Mouse (Mus musculus): ENCODE results near the gene Vamp1. TPM values are rescaled to one million over a fixed set of nuclear protein-coding genes. Genes with fewer than 3 reads are reported as not detected.

The Vamp1 gene
- polyA plus RNA-seq, 1 experiment = 169 TPM

DNA sequence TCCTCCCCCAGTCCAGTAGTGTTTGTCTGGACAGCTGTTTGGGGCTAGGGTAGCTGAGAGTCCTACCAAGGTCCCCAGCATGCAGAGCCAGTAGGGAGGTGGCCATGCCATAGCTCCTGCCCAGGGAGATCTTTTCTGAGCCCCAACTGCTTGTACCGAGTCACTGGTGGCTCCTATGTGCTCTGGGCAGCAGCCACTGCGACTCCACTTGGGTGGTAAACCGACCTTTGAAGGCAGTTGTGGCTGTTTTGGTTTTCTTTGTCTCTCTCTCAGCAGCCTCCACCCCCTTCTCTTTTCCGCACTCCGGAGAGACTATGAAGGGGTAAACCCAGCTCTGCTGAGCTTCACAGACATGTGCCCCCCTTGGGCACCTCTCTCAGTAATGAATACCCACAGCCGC is 21.4 kb downstream of the Vamp1 start, which contains the start of gene Cd27:
TSS of gene Cd27 (minus strand) at position 229 of the 400 bp plus-strand sequence.
- H3K4me3 ChIP-seq (ENCODE audit: insufficient read depth, low read length) = no peak within 1 kb of the TSS
- H3K27ac ChIP-seq (ENCODE audit: insufficient read depth, low read length) = no peak within 1 kb of the TSS
- H3K4me1 ChIP-seq (ENCODE audit: control insufficient read depth, insufficient read depth, low read length) = 0 out of 2 replicates have a peak, but pooled peaks cover 2% of the 10 kb centered on the region
- no peak for TF ChIP-seq CTCF (IDR thresholded peaks at IDR 0.05; ENCODE audit: extremely low read depth, insufficient read depth, low read length)
- TF ChIP-seq POLR2A (IDR thresholded peaks at IDR 0.05; ENCODE audit: extremely low read depth, insufficient read depth, low read length) = no peak

DNA sequence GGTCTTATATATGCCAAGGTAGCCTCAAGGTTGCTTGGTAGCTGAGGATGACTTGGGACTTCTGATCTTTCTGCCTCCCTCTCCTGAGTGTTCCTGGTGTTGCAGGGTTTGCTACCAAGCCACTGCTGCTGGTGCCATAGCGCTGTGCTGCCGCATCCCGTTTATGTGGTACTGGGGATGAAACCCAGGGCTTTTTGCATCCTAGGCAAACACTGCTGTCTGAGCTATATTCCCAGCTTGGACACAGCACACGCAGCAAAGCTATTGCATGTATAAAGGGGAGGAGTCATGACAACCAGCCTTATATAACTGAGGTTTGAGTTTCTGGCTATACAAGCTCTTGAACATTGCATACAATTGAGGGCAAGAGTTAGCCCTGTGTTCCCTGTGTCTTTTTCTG is 22.1 kb downstream of the Vamp1 start:
- H3K4me3 ChIP-seq (ENCODE audit: insufficient read depth, low read length) = no peak overlapping the region
- TF ChIP-seq POLR2A (IDR thresholded peaks at IDR 0.05; ENCODE audit: extremely low read depth, insufficient read depth, low read length) = no peak
- TF ChIP-seq CTCF (IDR thresholded peaks at IDR 0.05; ENCODE audit: extremely low read depth, insufficient read depth, low read length) = no peak
- no peak overlapping the region for H3K27ac ChIP-seq (ENCODE audit: insufficient read depth, low read length)
- H3K4me1 ChIP-seq (ENCODE audit: control insufficient read depth, insufficient read depth, low read length) = 0 out of 2 replicates have a peak, but pooled peaks cover 2% of the 10 kb centered on the region

DNA sequence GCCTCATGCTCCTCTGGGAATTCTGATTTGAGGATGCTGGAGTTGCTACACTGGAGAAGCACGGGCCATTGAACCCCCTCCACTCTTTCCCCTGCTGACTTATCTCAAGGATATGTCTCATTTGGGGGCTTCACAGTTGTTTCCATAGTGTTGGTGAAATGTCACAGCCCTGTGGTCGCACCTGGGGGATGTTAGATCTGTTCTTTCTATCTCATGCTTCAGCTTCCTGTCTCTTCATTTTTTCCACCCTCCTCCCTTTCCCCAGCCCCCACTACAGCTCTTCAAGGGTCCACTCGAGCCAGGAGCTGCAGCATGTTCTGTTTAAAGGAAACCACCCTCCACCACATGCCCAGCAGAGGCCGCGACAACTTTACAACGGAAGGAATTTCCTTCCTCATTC is 23.0 kb downstream of the Vamp1 start:
- no peak for TF ChIP-seq CTCF (IDR thresholded peaks at IDR 0.05; ENCODE audit: extremely low read depth, insufficient read depth, low read length)
- no peak for TF ChIP-seq POLR2A (IDR thresholded peaks at IDR 0.05; ENCODE audit: extremely low read depth, insufficient read depth, low read length)
- Histone ChIP-seq H3K4me1 (ENCODE audit: control insufficient read depth, insufficient read depth, low read length) (0 out of 2 replicates have a peak, but pooled peaks cover 2% of the 10 kb centered on the region), H3K4me3 (ENCODE audit: insufficient read depth, low read length) (no peak overlapping the region), H3K27ac (ENCODE audit: insufficient read depth, low read length) (no peak overlapping the region)

DNA sequence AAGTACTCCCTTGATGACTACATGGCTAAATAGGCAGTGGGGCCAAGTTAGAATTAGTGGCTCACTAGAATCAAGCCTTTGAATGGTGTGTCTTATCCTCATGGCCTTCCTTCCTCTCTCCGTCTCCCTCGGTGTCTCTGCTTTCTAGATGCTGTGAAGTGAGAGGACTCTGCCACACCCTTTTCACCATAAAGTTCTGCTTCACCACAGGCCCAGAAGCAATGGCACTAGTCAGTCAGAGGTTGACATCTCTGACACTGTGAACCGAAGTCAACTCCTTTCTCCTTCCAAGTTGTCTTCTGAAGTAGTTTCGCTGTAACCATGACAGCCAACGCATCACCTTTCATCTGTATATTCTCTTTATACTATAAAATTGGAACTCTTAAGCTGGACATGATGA is 24.2 kb downstream of the Vamp1 start:
- no peak for TF ChIP-seq POLR2A (IDR thresholded peaks at IDR 0.05; ENCODE audit: extremely low read depth, insufficient read depth, low read length)
- TF ChIP-seq CTCF (IDR thresholded peaks at IDR 0.05; ENCODE audit: extremely low read depth, insufficient read depth, low read length) = no peak
- no peak overlapping the region for H3K4me3 ChIP-seq (ENCODE audit: insufficient read depth, low read length)
- H3K4me1 ChIP-seq (ENCODE audit: control insufficient read depth, insufficient read depth, low read length) = 0 out of 2 replicates have a peak, but pooled peaks cover 2% of the 10 kb centered on the region
- no peak overlapping the region for H3K27ac ChIP-seq (ENCODE audit: insufficient read depth, low read length)

DNA sequence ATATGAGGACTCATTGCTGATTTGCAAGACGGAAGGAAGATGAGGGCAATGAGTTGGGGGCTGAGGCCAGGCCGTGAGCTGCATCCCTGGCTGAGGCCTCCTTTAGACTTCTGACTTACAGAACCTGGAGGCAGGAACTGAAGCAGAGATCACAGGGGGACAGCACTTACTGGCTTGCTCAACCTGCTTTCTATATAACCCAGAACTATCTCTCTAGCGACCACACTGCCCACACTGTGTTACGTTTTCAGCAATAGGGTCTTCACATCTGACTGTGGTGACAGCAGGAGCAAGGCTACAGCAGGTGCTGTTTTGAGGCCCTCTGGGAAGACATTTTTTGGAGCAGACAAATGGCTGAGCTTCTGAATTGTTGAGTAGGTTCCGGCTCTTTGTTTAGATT is 25.3 kb downstream of the Vamp1 start:
- no peak overlapping the region for H3K27ac ChIP-seq (ENCODE audit: insufficient read depth, low read length)
- no peak overlapping the region for H3K4me3 ChIP-seq (ENCODE audit: insufficient read depth, low read length)
- 0 out of 2 replicates have a peak, but pooled peaks cover 2% of the 10 kb centered on the region for H3K4me1 ChIP-seq (ENCODE audit: control insufficient read depth, insufficient read depth, low read length)
- TF ChIP-seq POLR2A (IDR thresholded peaks at IDR 0.05; ENCODE audit: extremely low read depth, insufficient read depth, low read length) (no peak), CTCF (IDR thresholded peaks at IDR 0.05; ENCODE audit: extremely low read depth, insufficient read depth, low read length) (no peak)

DNA sequence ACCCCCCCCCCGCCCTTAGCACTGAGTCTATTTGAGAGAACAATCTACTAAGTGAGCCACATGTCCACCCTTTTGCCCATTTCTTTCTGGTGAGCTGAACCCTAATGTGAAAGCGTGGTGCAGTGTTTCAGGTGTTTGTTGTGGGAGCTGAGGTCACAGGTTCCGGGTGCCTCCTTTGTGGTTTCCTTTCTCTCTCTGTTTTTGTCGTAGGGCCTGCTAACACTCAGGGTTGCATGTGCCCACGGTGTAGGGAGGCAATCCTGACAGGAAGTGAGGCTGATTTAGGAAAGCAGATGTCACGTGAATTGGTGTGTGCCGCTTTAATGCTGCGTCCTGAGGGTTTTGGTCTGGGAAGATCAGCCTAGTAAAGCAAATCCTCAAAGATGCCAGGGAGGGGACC is 26.2 kb downstream of the Vamp1 start:
- Histone ChIP-seq H3K4me1 (ENCODE audit: control insufficient read depth, insufficient read depth, low read length) (0 out of 2 replicates have a peak, but pooled peaks cover 2% of the 10 kb centered on the region), H3K27ac (ENCODE audit: insufficient read depth, low read length) (no peak overlapping the region), H3K4me3 (ENCODE audit: insufficient read depth, low read length) (no peak overlapping the region)
- TF ChIP-seq CTCF (IDR thresholded peaks at IDR 0.05; ENCODE audit: extremely low read depth, insufficient read depth, low read length) (no peak), POLR2A (IDR thresholded peaks at IDR 0.05; ENCODE audit: extremely low read depth, insufficient read depth, low read length) (no peak)

DNA sequence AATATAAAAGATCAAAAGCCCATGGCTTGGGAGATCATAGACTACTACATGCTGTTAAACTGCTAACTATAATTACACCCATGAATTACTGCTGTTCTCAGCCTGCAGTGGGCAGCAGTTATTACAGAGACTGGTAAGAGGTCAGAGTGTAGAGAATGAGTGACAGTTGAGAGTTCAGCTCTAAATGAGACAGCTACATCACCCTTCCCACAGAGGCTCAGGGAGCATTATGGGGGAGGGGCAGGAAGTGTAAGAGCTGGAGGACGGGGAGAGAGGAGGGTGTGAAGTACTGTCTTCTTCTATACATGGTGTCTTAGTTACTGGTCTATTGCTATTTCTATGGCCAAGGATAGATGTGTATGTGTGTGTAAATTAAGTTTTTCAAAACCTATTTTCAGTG is 29.2 kb downstream of the Vamp1 start:
- H3K4me3 ChIP-seq (ENCODE audit: insufficient read depth, low read length) = no peak overlapping the region
- no peak overlapping the region for H3K27ac ChIP-seq (ENCODE audit: insufficient read depth, low read length)
- H3K4me1 ChIP-seq (ENCODE audit: control insufficient read depth, insufficient read depth, low read length) = no peaks in the 10 kb centered on the region
- TF ChIP-seq CTCF (IDR thresholded peaks at IDR 0.05; ENCODE audit: extremely low read depth, insufficient read depth, low read length) (no peak), POLR2A (IDR thresholded peaks at IDR 0.05; ENCODE audit: extremely low read depth, insufficient read depth, low read length) (no peak)

DNA sequence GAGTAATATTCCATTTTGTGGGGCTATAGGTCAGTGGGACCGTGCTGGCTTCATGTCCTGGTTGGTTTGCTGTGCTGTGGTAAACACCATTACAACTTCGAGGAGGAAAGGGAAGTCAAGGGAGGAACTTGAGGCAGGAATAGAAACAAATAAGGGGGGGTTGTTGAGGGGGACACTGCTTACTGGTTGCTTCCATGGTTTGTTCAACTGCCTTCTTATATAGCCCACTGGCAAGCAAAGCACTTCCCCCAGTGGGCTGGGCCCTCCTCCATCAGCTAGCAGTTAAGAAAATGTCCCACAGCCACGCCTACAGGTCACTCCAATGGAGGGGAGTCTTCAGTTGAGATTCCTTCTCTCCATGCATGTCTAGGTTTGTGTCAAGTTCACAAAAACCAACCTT is 36.9 kb downstream of the Vamp1 start:
- Histone ChIP-seq H3K4me3 (ENCODE audit: insufficient read depth, low read length) (no peak overlapping the region), H3K27ac (ENCODE audit: insufficient read depth, low read length) (no peak overlapping the region), H3K4me1 (ENCODE audit: control insufficient read depth, insufficient read depth, low read length) (no peaks in the 10 kb centered on the region)
- TF ChIP-seq CTCF (IDR thresholded peaks at IDR 0.05; ENCODE audit: extremely low read depth, insufficient read depth, low read length) (no peak), POLR2A (IDR thresholded peaks at IDR 0.05; ENCODE audit: extremely low read depth, insufficient read depth, low read length) (no peak)

DNA sequence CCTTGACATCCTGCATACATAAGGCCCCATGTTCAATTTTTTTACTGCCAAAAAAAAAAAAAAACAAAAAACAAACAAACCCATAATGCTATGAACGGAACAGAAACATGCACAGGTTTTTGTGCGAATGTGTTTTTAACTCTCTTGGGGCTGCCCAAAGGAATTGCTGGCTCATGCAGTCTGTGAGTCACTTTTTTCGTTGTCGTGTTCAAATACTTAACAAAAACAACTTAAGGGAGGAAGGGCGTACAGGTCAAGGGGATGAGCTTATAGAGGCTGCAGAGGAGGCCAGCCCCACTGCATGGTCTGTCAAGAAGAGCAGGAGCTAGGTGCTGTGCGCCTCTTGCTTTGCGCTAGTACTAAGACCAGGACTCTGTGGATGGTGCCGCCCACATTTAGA is 37.4 kb downstream of the Vamp1 start:
- Histone ChIP-seq H3K4me3 (ENCODE audit: insufficient read depth, low read length) (no peak overlapping the region), H3K27ac (ENCODE audit: insufficient read depth, low read length) (no peak overlapping the region), H3K4me1 (ENCODE audit: control insufficient read depth, insufficient read depth, low read length) (no peaks in the 10 kb centered on the region)
- TF ChIP-seq CTCF (IDR thresholded peaks at IDR 0.05; ENCODE audit: extremely low read depth, insufficient read depth, low read length) = no peak
- TF ChIP-seq POLR2A (IDR thresholded peaks at IDR 0.05; ENCODE audit: extremely low read depth, insufficient read depth, low read length) = no peak

DNA sequence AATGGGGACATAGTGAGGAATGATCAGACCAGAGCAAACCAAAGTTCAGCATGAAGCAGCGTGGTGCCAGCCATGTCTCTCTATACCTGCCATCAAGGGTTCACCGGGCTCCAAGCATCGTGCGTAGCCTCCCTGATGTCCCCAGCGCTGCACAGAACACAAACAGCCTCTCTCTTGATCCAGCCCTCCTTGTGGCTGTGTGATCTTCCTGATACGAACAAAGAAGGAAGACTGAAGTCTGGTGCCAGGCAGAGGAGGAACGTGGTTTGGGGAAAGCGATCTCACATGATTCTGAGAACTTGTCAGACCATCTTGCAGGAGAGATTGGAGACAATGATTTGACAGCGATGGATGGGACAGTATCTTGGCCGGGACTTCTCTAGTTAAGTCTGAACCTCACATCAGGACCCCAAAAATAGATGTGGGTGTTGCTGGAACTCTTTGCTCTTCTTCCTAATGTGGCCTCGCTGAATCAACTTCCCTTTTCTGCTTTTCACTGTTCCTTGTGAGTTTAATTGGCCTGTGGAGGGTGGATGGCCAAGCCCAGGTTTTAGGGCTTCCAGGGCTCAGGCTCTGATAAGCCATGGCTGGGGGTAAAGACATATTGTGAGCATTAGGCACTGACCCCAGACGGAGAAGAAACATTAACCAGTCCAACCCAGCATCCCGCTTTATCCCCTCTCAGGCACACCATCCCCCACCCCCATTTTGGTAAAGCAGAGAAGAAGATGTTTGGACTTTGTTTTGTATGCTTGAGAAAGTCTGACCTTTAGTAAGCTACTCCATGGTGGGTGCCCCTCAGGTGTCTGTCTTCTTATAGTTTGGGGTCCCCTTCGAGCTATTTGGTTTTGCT is 38.7 kb downstream of the Vamp1 start:
- H3K4me3 ChIP-seq (ENCODE audit: insufficient read depth, low read length) = no peak overlapping the region; the same call in 1 of the 2 replicates
- no peak for TF ChIP-seq CTCF (IDR thresholded peaks at IDR 0.05; ENCODE audit: extremely low read depth, insufficient read depth, low read length)
- TF ChIP-seq POLR2A (IDR thresholded peaks at IDR 0.05; ENCODE audit: extremely low read depth, insufficient read depth, low read length) = no peak
- H3K27ac ChIP-seq (ENCODE audit: insufficient read depth, low read length) = no peak overlapping the region
- H3K4me1 ChIP-seq (ENCODE audit: control insufficient read depth, insufficient read depth, low read length) = no peaks in the 10 kb centered on the region
